Mouse (Mus musculus) liver, adult (tissue): ENCODE data around the gene Mcub.

ENCODE experiments used
- GATA4 ChIP-seq: IDR thresholded peaks from 2 replicates; pipeline ENCODE4 v1.6.1; 2014; ENCODE audit warnings: mild to moderate bottlenecking, low read length; ENCODE audit not compliant: insufficient replicate concordance

Mcub gene

DNA sequence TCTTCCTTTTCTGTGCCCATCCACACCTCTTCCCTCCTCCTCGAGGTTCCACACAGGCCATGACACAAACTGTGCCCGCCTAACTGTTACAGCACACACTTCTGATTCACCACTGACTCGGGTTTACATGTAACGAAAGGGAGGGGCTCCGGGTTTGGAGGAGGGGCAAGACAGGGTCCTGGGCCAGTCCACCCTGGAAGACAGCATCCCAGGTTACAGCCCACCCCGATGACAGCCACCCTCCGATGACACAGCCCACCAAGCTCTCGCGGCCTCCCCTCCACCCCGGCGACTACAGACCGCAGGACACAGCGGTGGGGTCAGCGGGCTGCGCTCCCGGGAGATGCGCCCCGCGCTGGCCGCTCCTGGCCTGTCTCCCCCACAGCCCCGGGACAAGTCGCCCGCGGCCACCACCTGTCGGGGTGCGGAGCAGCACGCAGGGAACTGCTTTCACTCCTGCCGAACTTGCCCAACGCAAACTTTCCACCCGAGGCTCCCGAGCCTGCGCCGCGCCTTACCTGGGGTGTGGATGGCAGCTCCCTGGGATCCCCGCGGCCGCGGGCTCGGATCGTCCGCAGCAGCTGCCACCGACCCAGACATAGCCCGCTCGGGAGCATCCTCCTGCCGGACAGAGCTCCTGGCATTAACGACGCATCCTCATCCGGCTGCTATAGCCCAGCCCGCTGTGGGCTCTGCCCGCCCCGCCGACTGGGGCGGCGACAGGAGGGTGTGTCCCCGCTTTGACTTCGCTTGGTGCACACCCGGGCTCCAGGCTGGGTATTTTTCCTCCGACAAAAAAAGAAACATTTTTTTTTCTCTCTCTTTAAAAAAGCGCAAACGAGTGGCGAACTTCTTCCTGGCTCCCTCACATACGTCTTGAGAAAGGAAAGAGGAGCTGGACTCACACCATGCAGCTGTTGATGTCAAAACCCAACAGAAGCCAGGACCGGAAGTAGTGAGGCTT is at the start of gene Mcub:
Gene Mcub, minus strand, starts transcription at position 775 of the 964 bp plus-strand sequence.
- TF ChIP-seq GATA4, result no peak

DNA sequence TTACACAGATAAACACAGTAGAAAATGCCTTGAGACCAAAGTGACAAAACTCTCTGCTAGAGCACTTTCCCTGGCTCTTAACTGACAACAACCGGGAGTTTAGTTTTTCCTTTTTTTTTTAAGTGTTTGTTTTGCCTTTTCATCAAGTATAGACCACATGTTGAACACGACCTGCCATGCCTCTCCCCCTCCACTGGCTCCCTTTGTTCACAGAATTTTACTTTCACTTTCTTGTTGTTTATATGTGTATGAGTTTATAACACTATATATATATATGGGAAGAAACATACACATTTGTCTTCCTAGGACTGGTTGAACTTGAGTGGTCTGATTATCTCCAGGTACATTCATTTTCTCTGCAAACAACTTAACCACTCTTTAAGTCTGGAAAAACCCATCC is 42.9 kb upstream of the Mcub start:
- no peak for TF ChIP-seq GATA4

DNA sequence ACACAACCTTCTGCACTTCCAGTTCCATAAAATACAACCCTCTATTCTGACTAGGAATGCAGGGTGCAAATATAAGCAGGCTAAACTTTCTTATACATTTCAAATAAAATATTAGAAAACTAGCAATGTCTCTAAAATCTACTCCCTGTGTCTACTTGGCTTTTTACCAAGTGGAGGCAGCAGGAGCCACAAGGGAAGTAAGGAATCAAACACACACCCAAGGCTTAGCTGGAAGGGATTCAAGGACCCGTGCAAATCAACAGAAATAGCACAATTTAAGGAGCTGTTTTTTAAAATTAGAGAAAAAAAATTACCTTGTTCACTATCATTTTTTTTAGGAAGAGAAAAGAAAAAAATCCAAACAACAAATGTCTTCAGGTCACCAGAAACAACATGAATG is 41.2 kb upstream of the Mcub start:
- TF ChIP-seq GATA4, result no peak

DNA sequence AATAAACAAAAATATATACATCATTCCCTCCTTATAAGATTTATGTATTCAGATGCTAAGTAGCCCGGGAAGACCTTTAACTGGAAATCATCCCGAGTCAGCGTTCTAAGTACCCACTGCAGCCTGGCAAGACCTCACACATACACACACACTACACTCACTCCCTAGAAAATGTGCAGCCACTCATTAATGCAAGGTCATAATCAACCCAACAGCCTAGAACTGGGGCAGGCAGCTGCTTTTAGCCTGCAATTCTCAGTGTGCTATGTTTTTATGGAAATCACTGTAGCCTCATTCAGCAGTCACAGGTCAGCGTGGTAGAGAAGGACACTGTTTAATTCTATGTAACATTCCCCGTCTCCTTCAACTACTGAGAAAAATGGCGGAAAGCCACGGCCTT is 36.1 kb upstream of the Mcub start:
- TF ChIP-seq GATA4, result no peak

DNA sequence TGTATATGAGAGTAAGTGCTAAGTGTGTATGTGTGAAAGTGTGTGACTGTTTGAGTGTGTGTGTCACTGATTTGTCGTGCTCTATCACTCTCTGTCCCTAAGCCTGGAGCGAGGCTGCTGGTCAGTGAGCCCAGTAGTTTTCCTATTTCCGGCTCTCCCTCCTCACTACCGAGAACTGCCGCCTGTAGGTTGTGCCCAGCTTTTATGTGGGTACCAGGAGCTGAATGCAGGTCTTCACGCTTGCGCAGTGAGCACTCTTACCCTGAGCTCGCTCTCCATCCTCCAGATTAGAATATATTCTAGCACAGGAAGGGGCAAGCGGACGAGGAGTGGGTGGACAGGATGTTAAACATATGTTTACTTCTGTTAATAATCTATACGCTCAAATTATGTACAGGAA is 30.9 kb upstream of the Mcub start:
- no peak for TF ChIP-seq GATA4

DNA sequence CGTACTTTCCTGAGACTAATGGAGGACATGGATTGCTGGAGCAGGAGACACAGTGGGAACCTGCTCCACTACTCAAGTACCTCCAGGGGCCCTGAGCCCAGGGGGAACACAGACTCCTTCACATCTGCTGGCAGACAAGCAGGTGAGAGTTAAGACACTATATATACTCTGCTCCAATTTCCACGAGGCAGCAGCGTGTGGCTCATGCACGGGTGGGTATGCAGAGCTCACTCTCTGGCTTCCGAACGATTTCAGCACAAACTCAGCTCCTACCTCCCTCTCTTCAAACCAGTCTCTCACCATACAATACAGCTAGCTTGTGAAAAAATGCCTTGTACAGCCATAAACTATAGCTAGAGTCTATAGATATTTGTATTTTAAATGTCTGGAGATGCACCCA is 28.5 kb upstream of the Mcub start:
- no peak for TF ChIP-seq GATA4

DNA sequence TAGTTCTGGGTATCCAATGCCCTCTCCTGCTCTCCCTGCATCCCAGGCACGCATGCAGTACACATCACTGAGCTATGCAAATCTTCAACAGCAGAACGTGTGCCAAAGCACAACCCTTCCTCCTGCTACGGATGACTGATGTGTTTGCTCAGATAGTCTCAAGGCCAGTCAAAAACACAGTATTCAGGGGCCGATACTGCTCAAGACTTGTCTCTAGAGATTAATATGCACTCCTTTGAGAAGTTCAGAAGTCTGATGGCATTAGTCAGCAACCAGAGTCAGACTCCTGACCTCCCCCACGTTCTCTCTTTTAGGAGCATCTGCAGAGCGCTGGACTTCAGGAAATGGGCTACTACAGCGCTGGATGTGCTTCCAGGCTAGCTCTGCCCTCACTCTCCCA is 28.0 kb upstream of the Mcub start:
- TF ChIP-seq GATA4, result no peak

DNA sequence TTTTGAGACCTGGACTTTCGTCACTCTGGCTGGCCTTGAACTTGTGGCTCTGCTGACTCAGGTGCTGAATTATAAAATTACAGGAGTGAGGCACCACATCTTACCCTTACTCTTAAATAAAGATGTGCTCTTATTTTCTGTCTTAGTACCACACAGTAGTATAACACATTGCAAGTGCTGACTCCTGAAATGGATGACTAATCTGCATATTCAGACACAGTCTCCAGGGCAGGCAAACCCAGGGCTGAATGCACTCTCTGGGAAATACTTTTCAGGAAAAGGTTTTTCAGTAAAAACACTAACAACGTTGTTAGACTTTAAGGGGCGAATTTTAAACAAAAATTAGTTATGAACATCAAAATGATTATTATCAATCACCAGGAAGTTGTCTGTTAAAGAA is 27.3 kb upstream of the Mcub start:
- TF ChIP-seq GATA4, result no peak

DNA sequence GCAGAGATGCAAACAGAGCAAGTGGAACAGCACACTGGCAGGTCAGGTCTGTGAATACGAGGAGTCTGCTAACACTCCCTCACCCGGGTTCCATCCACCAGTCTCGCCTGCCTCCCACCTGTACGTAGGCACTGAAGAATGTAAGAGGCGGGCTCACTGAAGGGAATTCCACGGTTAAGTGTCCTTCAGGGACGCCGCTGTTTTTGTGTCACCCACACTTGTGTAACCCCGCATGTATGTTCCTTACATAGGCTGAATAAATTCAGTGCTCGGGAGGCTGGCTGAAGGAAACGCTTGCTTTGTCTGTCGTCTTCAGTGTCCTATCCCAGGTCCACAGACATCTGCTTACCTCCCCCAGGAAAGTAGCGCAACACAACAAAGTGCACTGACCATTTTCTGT is 17.3 kb upstream of the Mcub start:
- TF ChIP-seq GATA4, result no peak

DNA sequence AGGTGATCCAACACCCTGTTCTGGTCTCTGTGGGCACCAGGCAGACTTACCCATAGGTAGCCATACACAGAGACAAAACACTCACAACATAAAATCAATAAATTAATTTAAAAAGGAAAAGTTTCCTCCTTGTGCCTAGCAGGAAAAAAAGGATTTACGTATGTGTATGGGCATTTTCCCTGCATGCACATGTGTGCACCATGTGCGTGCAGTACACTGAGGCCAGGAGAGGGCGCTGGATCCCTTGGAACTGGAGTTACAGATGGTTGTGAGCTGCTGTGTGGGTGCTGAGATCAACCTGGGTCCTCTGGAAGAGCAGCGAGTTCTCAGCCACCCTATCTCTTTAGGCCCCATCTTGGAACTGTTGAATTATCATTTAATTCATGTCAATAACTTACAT is 15.3 kb upstream of the Mcub start:
- TF ChIP-seq GATA4, result no peak

DNA sequence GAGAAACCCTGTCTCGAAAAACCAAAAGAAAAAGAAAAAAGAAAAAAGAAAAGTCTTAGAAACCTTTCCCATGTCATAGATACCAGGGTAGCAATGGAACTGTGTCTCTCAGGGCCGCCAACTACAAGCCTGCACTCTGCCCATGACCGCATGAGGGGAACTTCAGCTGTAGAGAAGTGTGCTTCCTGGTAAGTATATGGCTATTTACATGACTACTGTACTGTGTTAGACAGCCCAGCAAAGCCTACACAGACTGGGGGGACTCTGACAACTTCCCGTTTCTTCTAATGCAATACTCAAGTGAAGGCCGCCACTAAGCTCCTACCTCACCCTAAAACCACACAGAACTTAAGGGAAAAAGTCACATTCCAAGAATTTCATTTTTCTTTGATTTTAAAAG is 14.8 kb upstream of the Mcub start:
- TF ChIP-seq GATA4, result no peak

DNA sequence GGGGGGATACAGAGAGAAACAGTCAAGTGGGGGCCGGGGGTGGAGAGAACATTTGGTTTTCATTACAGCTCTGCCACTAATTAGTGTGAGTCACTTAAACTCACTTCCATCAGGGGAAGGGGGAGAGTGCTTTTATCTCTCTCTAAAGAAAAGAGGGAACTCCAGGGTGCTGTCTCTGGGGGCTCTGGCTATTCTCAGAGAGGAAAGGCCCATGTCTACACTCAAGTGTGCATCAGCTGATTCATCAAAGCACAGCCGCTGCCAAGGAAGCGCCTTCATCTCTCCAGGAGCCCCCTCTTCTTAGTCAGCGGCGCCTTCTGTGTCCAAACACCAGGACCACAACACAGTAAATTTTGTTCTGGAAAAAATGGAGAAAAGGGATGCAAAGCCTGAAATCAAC is 12.3 kb upstream of the Mcub start:
- TF ChIP-seq GATA4, result no peak

DNA sequence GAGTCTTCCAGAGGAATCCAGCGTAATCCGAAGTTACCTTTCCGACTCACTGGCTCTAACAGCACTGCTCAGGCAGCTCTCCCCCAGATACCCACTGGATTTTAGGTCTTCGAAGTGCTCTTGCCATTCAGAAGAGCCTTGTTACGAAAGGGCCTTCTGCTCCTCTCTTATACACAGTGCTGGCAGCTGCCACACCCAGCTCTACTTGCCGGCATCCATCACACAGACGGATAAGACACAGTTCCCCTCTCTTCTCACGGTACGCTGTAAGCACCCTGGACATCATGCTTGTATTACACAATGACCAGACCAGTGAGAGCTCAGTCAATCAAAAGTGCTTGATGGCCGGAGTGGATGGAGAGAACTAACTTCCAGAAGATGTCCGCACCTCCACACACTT is 11.8 kb upstream of the Mcub start:
- TF ChIP-seq GATA4, result no peak

DNA sequence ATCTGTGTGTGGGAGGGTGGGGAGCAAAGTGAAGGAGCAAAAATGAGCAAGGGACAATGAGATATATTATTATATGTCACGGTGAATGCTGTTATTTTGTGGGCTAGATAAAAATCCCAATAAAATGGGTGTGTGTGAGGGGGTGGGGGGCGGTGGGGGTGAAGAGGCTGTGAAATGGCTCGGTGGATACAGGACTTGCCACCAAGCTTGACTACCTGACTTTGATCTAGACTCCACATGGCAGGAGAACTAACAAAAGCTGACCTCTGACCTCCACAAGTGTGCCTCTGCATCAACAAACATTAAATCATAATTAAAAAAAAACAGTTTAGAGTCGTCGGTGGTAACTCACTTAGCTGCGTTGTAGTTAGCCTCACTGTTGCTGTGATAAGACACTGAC is 9.5 kb upstream of the Mcub start:
- TF ChIP-seq GATA4, result no peak

DNA sequence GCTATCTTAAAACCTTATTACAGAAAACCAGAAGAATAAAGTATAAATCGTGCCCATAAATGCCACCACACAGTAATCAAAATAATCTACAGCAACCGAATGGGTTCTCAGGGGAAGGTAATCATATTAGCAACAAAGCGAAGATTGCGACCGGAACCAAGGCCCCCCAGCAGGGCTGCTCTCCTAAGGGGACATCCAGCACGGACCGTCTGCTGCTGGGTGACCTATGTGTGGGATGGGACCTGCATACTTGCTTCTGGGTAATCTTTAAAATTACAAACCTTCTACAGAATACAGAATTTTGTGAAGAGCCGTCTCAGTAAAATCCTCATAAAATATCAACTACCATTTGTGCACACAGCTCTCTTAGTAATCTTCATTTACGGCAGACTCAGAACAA is 8.7 kb upstream of the Mcub start:
- TF ChIP-seq GATA4, result no peak

DNA sequence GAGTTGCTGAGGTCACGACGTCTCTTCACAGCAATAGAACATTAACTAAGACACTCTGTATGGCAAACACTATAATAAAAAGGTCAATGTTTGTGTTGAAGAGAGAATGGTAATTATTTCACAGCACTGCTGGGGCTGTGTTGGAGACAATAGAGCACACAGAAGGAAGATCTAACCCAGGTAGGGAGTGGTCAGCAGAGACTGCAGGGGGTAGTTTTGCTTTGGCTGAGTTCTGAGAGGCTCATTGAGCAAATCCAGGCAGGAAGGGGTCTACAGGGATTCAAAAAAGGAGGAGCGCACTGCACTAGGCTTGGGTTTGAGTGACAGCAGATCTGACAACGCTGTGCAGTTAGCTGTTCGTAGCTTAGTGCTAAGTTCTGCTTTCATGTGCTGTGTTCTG is 6.3 kb upstream of the Mcub start:
- TF ChIP-seq GATA4, result no peak
